Mouse (Mus musculus): ENCODE data around the gene Prss54. TPM values are rescaled to one million over a fixed set of nuclear protein-coding genes. Genes with fewer than 3 reads are reported as not detected.
A peak's percentile ranks its signal among the peaks of the same experiment; 100 is the strongest.

Prss54 gene
- total RNA-seq, 2 experiments from 2014 or later: not detected

GRCm38 (mm10) chr8:95549871-95550829 lies 26.0 kb downstream of the Prss54 start:
- DNase-seq: no peak

DNA sequence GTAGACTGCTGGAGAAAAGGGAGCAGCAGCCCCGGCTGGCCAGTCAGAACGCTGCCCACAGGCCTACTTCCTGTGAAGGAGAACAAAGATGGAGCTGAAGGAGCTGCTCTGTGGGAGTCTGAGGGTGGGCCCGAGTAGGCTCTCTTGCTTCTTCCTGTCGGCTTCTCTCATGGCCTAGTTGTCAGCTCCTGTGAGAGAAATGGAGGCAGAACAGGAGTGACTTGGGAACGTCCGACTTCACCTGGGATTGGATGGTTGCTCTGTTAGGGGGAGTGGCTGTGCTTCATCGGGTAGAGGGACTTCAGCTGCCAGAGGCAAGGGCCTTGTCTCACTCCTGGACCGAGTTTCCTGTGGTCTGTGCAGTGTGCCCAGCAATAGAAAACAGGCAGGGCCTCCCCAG lies 28.2 kb downstream of the Prss54 start:
- no peak for DNase-seq

- no peak for DNase-seq
Observed at GRCm38 (mm10) chr8:95546986-95547385, 29.2 kb downstream of the Prss54 start.

GRCm38 (mm10) chr8:95545815-95546214 lies 30.3 kb downstream of the Prss54 start:
- no peak for DNase-seq

DNA sequence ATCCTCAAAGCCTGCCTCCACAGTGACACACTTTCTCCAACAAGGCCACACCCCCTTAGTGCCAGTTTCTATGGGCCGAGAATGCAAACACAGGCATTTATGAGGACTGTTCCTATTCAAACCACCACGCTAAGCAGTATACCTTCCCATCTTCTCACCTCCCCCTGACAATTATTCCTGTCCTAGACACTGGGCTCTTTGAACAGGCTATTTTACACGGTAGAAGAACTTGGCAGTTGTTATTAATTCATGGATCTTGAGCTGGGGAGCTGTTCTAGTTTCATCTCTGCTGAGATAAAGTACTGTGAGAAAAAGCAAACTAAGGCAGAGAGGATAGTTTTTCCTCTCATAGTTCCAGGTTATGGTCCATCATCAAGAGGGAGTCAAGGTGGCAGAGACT lies 33.1 kb downstream of the Prss54 start:
- no peak for DNase-seq

GRCm38 (mm10) chr8:95542191-95542590 lies 33.9 kb downstream of the Prss54 start:
- DNase-seq: no peak

DNA sequence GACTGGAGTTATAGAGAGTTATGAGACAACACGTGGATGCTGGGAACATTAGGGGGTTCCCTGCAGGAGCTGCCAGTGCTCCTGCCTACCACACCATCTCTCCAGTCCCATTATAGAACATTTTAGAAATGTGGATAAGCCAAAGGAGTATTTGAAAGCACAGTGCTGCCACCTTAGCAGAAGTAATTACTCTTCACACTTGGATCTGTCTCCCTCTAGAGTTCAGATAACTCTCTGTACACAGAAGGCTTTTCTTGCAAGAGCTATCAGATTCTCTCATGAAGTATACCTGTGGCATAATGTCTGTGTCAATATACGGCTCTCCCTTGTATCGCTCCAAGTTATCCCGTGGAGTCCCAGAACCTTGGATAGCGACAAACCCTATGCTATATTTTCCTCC lies 36.7 kb downstream of the Prss54 start:
- no peak for DNase-seq

GRCm38 (mm10) chr8:95533584-95534387 lies 42.4 kb downstream of the Prss54 start, which contains the start of gene Ccdc113:
TSS of gene Ccdc113 (plus strand) at chr8:95534085.
- peak; percentile 64 for DNase-seq

DNA sequence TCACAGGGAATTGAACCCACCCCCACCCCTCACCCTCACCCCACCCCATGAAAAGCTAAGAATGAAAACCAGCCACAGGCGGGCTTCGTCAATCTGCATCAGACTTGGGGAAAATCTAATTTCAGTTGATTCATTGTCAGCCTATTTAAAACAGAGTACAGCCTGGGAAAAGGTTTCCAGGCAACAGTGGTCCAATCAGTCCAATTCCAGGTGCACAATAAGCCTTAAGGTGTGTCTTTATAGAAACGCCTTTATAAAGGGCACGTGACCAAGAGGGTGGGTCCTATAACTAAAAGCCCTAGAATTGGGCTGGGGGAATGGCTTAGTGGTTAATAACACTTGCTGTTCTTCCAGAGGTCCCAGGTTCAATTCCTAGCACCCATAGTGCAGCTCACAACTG lies 43.9 kb downstream of the Prss54 start:
- no peak for DNase-seq

DNA sequence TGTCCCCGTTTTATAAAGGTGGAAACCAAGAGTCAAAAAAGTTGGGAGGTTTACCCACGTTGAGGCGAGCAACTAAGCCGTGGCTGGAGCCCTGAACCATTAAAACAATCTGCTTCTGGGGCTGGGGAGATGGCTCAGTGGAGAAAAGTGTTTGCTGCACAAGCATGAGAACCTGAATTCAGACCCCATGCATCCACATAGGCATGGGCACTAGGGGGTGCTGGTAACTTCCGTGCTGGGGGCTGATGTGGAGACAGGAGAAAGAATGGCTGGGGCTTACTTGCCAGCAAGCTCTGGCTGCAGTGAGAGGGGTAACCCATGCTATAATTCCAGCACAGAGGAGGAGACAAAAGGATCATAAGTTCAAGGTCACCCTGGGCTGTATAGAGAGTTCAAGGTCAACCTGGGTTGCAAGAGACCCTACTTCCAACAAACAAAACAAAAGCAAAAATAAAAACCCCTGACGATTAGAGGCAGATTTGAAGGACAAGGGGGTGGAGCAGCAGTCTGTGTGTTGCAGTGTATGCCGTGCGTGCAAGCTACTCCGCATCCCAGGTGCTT lies 47.3 kb downstream of the Prss54 start:
- DNase-seq: no peak

GRCm38 (mm10) chr8:95528194-95528593 lies 47.9 kb downstream of the Prss54 start:
- DNase-seq: no peak

DNA sequence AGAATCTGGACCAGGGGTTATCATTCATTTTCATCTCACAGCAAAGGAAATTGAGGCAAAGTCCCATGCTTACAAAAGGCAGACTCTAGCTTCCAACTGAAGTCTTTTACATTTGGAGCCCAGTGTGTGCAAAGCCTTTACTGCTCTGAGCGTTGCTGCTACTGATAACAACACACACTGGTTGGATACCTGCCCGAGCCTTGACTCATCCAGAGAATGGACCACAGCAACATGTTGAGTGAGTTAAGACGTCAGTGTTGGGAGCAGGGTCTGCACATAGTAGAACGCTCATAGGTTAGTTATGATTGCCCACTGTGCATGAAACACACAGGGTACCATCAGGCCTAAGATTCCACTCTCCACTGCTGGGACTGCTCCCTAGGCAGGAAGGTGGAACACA lies 52.1 kb downstream of the Prss54 start:
- DNase-seq: no peak

- DNase-seq: no peak
Observed at GRCm38 (mm10) chr8:95516928-95517327, 59.2 kb downstream of the Prss54 start.

- DNase-seq: no peak
Observed at GRCm38 (mm10) chr8:95513219-95513618, 62.9 kb downstream of the Prss54 start.

DNA sequence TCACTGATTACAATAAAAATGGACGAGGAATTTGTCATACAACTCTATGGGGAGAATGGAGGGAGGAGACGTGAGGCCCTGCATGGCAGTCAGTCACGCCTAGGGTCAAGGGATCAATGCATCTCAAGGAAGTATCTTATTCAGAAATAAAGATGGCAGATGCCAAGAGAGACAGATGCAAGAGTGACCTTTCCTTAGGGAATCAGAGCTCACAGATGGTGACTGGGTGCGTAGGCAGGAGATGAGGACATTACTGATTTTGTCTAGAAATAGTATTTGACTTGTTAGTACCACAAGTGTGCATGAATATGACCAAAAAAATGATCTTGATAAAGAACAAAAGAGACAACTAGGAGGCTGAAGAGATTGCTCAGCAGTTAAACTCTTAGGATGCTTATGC lies 63.9 kb downstream of the Prss54 start:
- DNase-seq: no peak

Other genes starting within 250 kb of the Prss54 start
- 10 to 100 TPM; 12.5 to 14.3 TPM for gene Zfp319, start 244.4 kb downstream of the Prss54 start, total RNA-seq (2021)
- 10 to 100 TPM; 20.2 to 22.4 TPM for gene Usb1, start 244.1 kb downstream of the Prss54 start, total RNA-seq (2021)
- gene Mmp15, start 224.1 kb downstream of the Prss54 start, total RNA-seq (2021): 100 to 1,000 TPM; 146 to 149 TPM
- gene Cfap20, start 141.5 kb downstream of the Prss54 start, total RNA-seq (2021): 10 to 100 TPM; 66.9 to 72.9 TPM
- gene Csnk2a2, start 86.3 kb downstream of the Prss54 start, total RNA-seq (2021): 10 to 100 TPM; 52.5 to 59.4 TPM
- under 1 TPM; 0.69 to 0.81 TPM for gene Ccdc113, start 42.3 kb downstream of the Prss54 start, total RNA-seq (2021)
- gene Gins3, start 57.1 kb upstream of the Prss54 start, total RNA-seq (2021): 1 to 10 TPM; 4.4 to 6.0 TPM
- gene Ndrg4, start 100.6 kb upstream of the Prss54 start, total RNA-seq (2021): 100 to 1,000 TPM; 324 to 340 TPM
- 10 to 100 TPM; 13.9 to 14.7 TPM for gene Setd6, start 139.5 kb upstream of the Prss54 start, total RNA-seq (2021)
- 100 to 1,000 TPM; 152 to 174 TPM for gene Cnot1, start 231.1 kb upstream of the Prss54 start, total RNA-seq (2021)
- 100 to 1,000 TPM in 1 of 2 experiments, 10 to 100 TPM in 1; 92.4 to 102 TPM for gene Sap18b, start 249.0 kb upstream of the Prss54 start, total RNA-seq (2021)

Data from heart, postnatal 4 days (tissue).